Mouse (Mus musculus) heart, adult 9 months (tissue): ENCODE data around the gene Gpatch4.

Experiments
- DNase-seq, 2 experiments: peaks; one replicate each; pipeline ENCODE4 v3.0.0; 2022; ENCODE audit warnings: low spot score in 2 of 2

The Gpatch4 gene

GRCm38 (mm10) chr3:88042661-88043421 lies at the start of gene Gpatch4:
Gene Gpatch4, plus strand, starts transcription at chr3:88043108.
- DNase-seq = peak; percentile 91 to 93

DNA sequence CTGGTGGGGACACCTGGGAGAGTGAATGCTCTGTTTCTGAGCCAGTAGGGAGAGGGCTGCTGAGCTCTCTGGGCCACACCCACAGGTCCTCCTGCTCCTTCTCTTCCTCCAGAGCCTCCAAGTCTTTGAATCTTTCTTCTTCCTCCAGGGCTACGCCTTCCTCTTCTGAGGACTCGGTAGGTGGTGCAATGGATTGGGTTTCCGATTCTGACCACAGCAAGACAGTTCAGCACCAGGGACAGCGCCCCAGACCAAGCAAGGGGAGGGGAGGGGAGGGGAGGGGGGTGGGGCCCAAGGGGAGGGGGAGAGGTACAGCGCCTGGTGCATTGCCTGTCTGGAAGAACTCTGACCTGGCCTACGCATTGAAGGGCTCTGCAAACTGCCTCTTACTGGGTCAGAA lies 49.5 kb upstream of the Gpatch4 start:
- no peak for DNase-seq

DNA sequence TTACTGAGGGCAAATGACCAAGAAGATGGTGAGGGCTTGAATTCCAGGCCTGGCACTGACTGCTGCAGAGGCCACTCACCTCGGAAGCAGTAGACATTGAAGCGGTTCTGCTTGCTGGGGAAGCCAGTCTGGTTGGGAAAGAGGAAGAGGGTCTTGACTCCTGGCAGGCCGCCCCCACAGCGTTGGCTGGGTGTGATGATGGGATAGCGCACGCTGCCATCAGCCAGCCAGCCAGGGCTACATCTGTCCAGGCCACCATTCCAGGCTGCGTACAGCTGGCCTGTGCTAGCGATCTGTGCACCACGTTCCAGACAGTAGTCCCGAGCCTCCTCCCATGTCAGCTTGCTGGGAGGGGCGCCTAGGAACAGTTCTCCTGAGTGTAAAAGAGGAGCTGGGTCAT lies 47.6 kb upstream of the Gpatch4 start:
- DNase-seq = no peak

DNA sequence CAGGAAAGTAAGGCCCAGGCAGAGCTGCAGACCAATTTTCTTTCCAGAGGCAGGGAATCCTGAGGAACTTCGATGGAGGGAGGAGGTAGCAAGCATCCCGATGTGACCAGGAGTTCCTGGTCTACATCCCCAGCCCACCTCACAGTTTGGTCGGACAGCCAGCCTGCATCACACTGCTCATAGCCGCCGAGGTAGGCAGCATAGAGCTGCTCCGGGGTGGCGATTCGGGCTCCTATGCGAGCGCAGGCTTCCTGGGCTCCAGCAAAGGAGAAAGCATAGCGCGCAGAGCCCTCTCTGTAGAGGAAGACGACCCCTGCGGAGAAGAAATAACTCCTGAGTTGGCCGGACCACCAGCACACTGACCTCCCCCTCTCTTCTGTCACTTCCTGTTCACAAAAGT lies 46.5 kb upstream of the Gpatch4 start:
- no peak for DNase-seq

- DNase-seq = no peak
Measured at GRCm38 (mm10) chr3:87996971-87997614, 45.8 kb upstream of the Gpatch4 start.

DNA sequence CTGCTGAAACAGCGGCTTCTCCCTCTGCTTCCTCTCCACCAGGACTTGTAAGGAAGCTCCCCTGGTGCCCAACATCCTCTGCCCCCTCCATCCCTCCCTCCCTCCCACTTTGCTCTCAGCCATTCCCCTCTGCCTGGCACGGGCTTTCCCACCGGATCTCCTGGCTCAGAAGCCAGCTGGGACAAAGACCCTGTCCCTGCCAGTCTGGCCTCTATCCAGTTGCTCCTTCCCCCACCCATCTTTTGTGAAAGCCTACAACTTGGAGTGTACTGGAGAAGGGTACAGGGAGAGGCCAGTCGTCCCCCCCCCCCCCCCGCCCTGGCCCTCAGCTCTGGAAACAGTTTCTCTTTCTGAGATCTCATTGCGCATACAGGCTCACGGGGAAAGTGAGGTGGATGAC lies 44.2 kb upstream of the Gpatch4 start:
- DNase-seq = no peak

- no peak for DNase-seq
Measured at GRCm38 (mm10) chr3:87999243-87999895, 43.5 kb upstream of the Gpatch4 start.

DNA sequence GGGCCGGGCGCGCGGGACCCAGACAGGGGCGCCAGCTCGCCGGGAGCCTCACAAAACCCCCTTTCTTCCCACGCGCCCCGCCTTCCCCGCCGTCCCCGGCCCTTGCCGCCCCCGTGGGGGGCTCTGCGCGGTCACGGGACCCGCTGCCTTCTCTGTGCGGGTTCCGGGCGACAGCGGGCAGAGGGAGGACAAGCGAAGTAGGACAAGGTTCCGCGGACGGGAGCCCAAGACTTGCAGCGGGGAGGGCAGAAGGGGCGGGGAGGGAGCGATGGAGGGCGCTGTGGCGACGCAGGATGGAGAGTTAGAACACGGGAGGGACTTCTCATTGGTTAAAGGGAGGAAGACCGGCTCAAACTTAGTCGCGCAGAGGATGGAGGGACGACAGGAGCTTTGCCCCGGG lies 42.7 kb upstream of the Gpatch4 start, which contains the start of gene Bcan:
Bcan (minus strand) TSS at position 50 of the 400 bp plus-strand sequence.
- DNase-seq = no peak

DNA sequence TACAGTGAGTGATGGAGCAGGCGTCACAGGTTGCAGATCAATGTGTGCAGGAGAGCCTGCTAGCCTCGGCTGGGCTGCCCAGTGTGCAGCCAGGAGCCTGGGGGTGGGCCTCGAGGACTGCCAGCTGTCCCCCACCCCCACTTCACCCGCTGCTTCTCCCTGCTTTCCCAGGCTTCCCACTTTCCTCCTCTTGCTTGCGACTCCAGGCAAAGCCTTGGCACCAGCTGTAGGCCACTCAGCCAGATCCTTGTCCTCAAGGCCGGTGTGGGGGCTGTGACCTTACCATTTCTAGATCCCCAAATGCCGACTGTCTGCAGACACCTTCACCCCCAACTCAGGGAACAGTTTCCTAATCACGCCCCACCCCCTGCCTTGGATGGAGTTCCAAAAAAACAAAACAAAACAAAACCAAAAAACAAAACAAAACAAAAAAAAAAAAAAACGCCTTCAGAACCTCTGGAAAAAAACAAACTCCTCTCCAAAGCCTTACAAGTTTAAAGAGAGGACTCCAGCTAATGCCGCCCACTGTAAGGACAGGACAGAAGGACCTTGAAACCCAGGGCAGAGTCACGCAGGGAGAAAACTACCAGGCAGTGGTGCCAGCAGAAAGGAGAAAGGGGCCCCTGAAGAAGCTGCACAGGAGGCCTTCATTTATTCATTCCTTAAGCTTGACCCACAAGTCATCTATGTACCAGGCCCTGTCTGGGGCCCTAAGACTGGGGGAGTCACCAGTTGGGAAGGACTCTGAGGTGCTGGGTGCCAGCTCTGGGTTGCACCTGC lies 41.9 kb upstream of the Gpatch4 start:
- no peak for DNase-seq

DNA sequence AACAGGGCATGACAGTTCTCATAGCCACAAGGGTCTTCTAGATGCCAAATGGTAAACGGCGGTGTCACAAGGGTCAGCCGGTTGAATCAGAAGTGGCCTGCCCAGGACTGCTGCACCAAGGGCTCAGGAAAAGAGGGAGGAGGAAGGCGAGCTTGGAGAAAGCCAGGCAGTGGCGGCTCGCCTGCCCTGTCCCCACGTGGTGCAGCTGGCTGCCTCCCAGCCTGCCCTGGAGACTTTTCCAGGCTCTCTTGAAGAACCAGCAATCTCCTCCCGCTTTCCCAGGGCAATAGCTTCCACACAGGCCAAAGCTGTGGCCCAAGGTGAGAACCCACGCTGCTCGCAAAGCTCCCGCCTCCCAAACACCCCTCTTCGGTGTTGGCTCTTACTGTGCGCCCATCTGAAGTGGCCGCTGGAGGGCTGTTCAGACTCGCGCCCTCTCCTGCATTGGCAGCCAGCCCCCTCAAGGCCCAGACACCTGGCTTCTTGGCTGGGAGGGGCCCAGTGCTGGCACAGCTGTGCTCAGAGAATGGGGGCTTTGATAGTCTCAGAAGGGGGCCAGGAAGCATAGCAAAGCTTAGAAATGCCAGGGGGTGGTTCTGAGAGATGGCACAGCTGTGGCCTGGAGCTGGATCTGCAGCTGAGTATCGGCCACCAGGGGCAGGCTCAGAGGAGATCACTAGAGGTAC lies 40.5 kb upstream of the Gpatch4 start:
- no peak for DNase-seq

- DNase-seq = no peak
Measured at GRCm38 (mm10) chr3:88005822-88006786, 36.8 kb upstream of the Gpatch4 start.

DNA sequence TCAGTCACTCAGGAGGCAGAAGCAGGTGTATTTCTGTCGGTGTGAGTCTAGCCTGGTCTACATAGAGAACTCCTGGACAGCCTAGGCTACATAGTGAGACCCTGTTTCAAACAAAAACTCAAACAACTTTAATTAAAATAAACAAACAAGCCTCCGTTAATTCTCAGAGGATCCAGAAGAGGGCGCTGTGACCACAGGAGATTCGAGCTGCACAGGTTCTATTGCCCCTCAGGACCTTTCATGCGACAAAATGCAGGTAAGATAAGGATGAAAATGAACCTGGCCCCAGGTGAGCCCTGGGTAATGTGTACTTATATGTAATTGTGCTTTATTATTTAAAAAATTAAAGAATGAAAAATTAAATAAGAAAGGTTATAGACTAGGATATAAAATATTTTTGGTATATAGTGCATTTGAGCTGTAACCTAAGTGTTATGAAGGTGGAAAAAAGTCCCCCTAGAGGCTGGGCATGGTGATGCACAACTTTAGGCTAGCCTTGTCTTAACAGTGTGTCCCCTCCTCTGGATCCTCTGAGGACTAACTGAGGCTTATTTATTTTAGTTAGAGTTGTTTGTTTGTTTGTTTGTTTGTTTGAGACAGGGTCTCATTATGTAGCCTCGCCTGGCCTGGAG lies 32.2 kb upstream of the Gpatch4 start:
- DNase-seq = peak in 1 of 2 experiments; percentile 17

- peak; percentile 81 to 88 for DNase-seq
Measured at GRCm38 (mm10) chr3:88022322-88023191, 20.4 kb upstream of the Gpatch4 start.

GRCm38 (mm10) chr3:88023192-88024074 lies 19.5 kb upstream of the Gpatch4 start:
- DNase-seq = no peak

DNA sequence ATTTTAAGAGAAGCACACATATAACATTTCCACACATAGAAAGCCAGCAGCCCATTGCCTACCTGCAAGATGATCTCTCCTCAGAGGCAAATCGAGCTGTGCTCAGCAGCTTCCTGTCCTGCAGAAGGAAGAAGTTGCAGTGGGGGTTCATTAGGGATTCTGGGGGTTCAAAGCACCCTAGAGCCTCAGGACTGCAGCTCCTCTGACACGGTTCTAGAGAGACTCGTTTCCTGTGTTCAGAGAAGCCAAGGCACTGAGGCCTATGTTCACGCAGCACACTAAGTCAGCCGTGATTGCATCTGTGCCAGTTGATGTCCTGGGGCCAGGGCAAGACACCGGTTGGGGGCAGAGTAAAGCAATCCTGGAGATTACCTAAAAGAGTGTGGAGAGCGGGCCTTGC lies 16.1 kb upstream of the Gpatch4 start:
- DNase-seq = no peak

GRCm38 (mm10) chr3:88027434-88028186 lies 15.3 kb upstream of the Gpatch4 start, which contains the start of gene Hapln2:
Gene Hapln2, minus strand, starts transcription at chr3:88027583.
- no peak for DNase-seq
